Mouse (Mus musculus): Measurements from ENCODE around the gene Anks6.

Anks6 gene

DNA sequence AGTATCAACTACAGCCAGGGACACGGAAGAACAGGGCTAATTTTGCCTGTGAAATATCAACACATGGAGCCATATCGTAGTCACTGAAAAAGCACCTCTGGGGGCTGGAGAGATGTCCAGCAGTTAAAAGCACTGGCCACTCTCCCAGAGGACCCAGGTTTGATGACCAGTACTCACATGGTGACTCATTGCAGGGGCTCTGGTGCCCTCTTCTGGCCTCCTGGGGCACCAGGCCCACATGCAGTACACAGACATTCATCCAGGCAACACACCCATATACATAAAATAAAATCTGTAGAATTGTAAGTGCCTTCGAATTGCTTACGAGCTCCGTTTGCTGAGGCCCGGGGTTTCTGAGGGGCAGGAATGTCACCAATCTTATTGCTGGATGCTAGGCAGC lies 10.3 kb downstream of the Anks6 start:
- CTCF ChIA-PET = no interaction called here

- CTCF ChIA-PET = no interaction called here
Observed at GRCm38 (mm10) chr4:47043866-47044265, 13.4 kb downstream of the Anks6 start.

DNA sequence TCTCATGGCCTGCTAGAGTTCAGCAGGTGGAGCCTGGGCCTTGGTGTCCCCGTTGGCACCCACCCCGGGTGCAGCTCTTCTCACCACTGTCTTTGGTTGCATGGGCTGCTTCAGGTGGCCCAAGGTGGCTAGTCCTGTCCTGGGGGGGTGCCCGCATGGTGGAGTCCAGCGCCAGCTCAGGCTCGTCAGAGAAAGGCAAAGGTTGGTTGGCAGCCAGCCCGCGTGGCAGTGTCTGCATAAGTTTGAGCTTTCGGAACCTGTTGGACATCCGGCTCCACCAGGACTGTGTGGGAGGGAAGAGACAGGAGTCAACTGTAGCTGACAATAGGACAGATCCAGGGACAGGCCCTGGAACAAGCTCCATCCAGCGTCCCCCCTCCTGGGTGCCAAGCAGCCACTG lies 17.6 kb downstream of the Anks6 start:
- CTCF ChIA-PET = no interaction called here

GRCm38 (mm10) chr4:47037321-47037657 lies 19.9 kb downstream of the Anks6 start:
- CTCF ChIA-PET = interaction anchor here (0.6 to 1.3 kb wide), 3 partner anchors 16 to 1029 kb away, joined by 3 to 9 read pairs (median 4); no protein-coding TSS in a partner anchor

GRCm38 (mm10) chr4:47036486-47037320 lies 20.5 kb downstream of the Anks6 start:
- CTCF ChIA-PET = interaction anchor here (0.6 to 1.3 kb wide), 3 partner anchors 16 to 1029 kb away, joined by 3 to 9 read pairs (median 4); no protein-coding TSS in a partner anchor

- CTCF ChIA-PET = no interaction called here
Observed at GRCm38 (mm10) chr4:47035536-47035935, 21.7 kb downstream of the Anks6 start.

DNA sequence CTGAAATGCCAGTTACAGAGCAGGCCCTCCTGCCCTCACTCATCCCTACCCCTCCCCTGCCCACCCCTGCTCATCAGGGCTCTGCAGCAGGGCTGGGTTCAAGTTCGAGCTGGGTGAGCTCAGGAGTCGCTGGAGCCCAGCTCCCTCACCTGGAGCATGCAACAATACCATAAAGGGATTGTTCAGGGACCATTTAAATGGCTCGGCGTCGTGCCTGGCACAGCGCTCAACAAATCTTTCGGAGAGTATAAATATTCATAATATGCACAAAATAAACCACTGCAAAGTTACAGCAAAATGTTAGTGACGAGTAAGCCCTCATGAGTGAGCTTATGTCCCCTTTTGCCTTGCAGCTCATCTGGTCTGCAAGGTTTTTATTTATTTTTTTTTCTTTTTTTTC lies 25.1 kb downstream of the Anks6 start:
- CTCF ChIA-PET = no interaction called here

- CTCF ChIA-PET = no interaction called here
Observed at GRCm38 (mm10) chr4:47028791-47029190, 28.4 kb downstream of the Anks6 start.

GRCm38 (mm10) chr4:47023949-47024348 lies 33.3 kb downstream of the Anks6 start:
- CTCF ChIA-PET = no interaction called here

DNA sequence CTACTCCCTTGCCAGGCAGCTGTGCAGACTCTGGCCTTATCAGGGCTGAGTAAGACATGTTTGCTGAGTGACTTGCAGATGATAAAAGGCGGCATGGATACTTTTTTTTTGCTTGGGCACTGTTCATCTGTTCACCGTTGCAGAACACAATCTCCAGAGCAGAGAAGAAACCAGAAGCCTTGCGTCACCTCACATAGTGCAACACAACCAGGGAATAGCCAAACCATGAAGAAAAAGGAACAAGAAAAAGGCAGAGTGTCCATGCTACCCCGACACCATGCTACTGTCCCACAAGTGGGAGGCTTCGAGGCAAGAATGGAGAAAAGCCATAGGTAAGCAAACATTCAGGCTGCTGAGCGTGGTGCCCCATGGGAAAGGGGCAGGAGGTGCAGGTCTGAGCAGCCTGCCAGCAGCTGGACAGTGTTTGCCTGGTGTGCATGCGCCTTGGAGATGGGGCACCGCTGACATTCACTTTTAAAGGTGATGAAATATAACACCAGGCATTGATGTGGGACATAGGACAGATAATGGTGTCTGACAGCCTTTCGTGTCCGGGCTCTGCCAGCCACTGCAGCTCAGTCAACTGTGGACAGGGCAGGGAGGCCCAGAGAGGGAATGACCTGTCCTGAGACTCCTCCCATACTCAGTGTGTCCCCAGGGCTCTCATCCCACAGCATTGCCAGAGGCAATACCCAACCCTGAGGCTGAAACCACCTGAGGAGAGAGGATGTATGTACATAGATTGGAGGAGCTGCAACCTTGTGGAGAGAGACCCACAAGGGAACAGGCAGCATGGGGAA lies 34.2 kb downstream of the Anks6 start:
- CTCF ChIA-PET = no interaction called here

DNA sequence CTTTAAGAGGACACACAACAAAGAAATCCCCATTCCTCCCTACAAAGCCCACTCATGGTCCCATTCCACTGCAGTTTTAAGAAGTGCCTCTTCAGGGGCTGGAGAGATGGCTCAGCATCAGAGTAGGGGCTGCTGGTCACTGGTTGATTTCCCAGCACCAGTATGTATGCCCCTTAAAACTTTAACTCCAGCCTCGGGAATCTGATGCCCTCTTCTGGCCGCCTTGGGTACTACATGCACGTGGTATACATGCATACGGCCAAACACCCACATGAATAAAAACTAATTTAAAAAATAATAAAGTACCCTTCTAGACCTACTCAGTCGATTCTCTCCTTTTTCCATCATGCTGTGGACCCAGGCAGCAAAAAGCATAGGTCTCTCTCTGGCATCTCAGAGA lies 36.7 kb downstream of the Anks6 start:
- CTCF ChIA-PET = interaction anchor here (2.1 kb wide), 1 partner anchor 16 kb away, joined by 4 read pairs; no protein-coding TSS in a partner anchor

GRCm38 (mm10) chr4:47015156-47015555 lies 42.1 kb downstream of the Anks6 start:
- CTCF ChIA-PET = no interaction called here

DNA sequence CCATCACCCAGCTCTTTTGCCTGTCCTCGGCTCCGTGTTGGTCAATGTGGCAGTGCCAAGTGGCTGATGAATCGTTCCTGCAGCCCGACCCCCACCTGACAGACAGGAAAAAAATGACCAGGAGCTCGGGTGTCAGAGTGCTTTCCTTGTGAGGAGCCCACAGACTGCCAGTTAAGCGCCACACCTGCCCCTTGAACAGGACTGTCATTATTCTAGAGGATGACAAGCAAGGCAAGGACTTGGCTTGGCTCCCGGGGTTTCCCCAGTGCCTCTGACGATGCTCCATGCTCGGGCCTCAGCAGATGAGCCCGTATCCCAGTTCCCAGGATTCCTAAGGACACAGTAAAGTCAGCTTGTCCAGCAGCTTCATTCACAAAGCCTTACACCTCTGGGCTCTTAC lies 44.8 kb downstream of the Anks6 start:
- CTCF ChIA-PET = interaction anchor here (0.6 kb wide), 1 partner anchor 669 kb away, joined by 6 read pairs; the partner anchor contains the start of gene Foxe1

GRCm38 (mm10) chr4:47010400-47011231 lies 46.6 kb downstream of the Anks6 start:
- CTCF ChIA-PET = no interaction called here

DNA sequence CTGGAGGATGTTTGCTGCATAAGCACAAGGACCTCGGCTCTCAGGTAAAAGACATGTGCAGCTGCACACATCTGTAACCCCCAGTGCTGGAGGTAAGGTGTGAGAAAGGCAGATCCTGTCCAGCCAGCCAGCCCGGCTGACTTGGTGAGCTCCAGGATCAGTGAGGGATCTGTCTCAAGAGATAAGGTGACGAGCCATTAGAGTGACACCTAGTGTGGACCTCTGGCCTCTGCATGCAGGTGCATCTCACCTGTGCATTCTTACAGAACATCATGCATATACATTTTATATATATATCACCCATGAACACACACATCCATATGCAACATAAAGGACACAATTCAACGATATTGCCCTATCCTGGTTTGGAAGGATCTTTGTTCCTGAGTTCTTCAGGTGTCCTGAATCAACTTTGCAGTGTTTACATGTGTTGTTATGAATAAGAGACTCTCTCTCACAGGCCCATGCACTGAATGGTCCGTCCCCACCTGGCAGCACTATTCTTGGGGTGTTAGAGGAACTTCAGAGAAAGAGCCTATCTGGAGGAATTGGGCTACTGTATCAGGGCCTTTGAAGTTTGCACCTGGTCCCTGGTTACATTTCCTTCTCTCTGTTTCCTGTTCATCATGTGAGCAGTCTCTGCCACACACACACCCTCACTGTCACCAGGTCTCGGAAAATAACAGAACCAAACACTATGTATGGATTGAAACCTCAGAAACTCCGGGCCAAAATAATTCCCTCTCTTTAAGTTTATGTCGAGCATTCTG lies 56.4 kb downstream of the Anks6 start:
- CTCF ChIA-PET = interaction anchor here (0.6 to 1.1 kb wide), 3 partner anchors 30 to 399 kb away, joined by 4 read pairs; no protein-coding TSS in a partner anchor

GRCm38 (mm10) chr4:46997969-46998368 lies 59.3 kb downstream of the Anks6 start:
- CTCF ChIA-PET = no interaction called here

GRCm38 (mm10) chr4:46992827-46993473 lies 64.3 kb downstream of the Anks6 start:
- CTCF ChIA-PET = interaction anchor here (1.0 kb wide), 1 partner anchor 35 kb away, joined by 3 read pairs; no protein-coding TSS in a partner anchor

DNA sequence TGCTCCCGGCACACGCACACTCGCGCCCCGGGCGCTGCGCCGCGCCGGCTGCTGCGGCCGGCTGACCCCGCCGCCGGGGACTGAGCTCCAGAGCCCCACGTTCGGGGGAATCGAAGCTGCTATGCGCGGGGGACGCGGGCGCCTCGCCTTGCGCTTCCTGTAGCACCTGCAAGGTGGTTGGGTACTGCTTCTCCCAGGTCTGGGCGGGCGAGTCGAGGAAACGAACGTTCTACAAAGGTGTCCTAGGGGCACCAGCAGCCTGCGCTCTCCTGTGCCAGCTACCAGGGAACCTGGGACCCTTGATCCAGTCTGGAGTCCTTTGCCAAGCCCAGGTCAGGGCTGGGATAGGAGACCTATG lies 65.3 kb downstream of the Anks6 start:
- CTCF ChIA-PET = no interaction called here

- CTCF ChIA-PET = no interaction called here
Observed at GRCm38 (mm10) chr4:46991016-46991958, 65.9 kb downstream of the Anks6 start, which contains the start of gene Gabbr2. Gene Gabbr2 (minus strand): TSS chr4:46991873.

Data from spleen, embryonic (tissue).